In the genomic region with DNA sequence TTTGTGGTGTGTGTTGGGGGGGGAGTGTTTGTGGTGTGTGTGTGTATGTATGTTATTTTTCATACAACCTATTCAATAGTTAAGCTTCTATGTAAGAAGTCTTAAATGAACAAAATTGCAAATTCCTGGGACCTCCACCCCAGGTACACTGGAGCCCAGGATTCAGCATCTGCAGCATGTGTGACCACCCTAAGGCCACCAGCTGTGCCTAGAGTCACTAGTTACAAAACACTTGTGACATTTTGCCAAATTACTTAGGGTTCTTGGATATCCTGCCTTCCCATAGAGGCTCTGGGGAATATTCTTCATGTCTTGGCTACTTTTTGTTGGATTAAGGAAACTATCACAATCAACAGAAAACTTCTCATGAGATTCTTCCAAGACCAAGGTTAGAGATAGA, we compare ENCODE assay signal across 9 mouse cellular contexts. TPM values are rescaled to one million over a fixed set of nuclear protein-coding genes. Genes with fewer than 3 reads are reported as not detected.
DNase-seq lines count a peak whose midpoint lies in the region; ATAC-seq lines count a peak whose summit lies in the region.
"Had no signal": no experiment of that assay in that cellular context is flagged by ENCODE, and none has a peak within 500 bp of the region (broad histone marks: within the 10 kb centered on the region; RNA-seq: fewer than 3 reads in every experiment).

No protein-coding gene starts in this region.

- H3K9me3 ChIP-seq in erythroblast, embryonic 14.5 days (ENCODE audit: control insufficient read depth, low read length) = no peaks in the 10 kb centered on the region; the same call in 1 of the 2 replicates
- H3K9me3 ChIP-seq in liver, embryonic 12.5 days (replicated peaks) = no peaks in the 10 kb centered on the region
- no peaks in the 10 kb centered on the region for H3K9me3 ChIP-seq in liver, embryonic 11.5 days (ENCODE audit: control insufficient read depth, low read length)
- H3K9me3 ChIP-seq in limb, embryonic 13.5 days = no peaks in the 10 kb centered on the region
- no peaks in the 10 kb centered on the region for H3K9me3 ChIP-seq in stomach, embryonic 14.5 days (ENCODE audit: control insufficient read depth, low read depth, low read length)

- H3K27me3 ChIP-seq in erythroblast, embryonic 14.5 days (ENCODE audit: control insufficient read depth) = peaks cover 24% of the 10 kb centered on the region
- H3K27me3 ChIP-seq in liver, embryonic 12.5 days (replicated peaks) = peaks cover 33% of the 10 kb centered on the region
- peaks cover 25% of the 10 kb centered on the region for H3K27me3 ChIP-seq in liver, embryonic 11.5 days (replicated peaks; ENCODE audit: control insufficient read depth, insufficient read depth, low read length)
- peaks cover 48% of the 10 kb centered on the region for H3K27me3 ChIP-seq in limb, embryonic 13.5 days
- no peaks in the 10 kb centered on the region for H3K27me3 ChIP-seq in stomach, embryonic 14.5 days (ENCODE audit: control insufficient read depth, insufficient read depth, low read length)

- no peak overlapping the region for H3K27ac ChIP-seq in liver, embryonic 12.5 days
- H3K27ac ChIP-seq in liver, embryonic 11.5 days (ENCODE audit: low read depth, low read length) = no peak overlapping the region
- H3K27ac ChIP-seq in limb, embryonic 13.5 days = no peak overlapping the region
- no peak overlapping the region for H3K27ac ChIP-seq in stomach, embryonic 14.5 days (ENCODE audit: low read length)

- no peak overlapping the region for H3K9ac ChIP-seq in liver, embryonic 12.5 days
- H3K9ac ChIP-seq in liver, embryonic 11.5 days (ENCODE audit: low read depth, low read length) = no peak overlapping the region
- no peak overlapping the region for H3K9ac ChIP-seq in limb, embryonic 13.5 days
- H3K9ac ChIP-seq in stomach, embryonic 14.5 days (replicated peaks; ENCODE audit: low read depth, low read length) = peak overlapping the region; percentile 61; the same call in 1 of the 2 replicates

- H3K4me3 ChIP-seq in erythroblast, embryonic 14.5 days (replicated peaks) = peak overlapping the region; percentile 43
- H3K4me3 ChIP-seq in liver, embryonic 12.5 days = 0 out of 2 replicates have a peak overlapping the region, but pooled peaks have one; percentile 44
- H3K4me3 ChIP-seq in liver, embryonic 11.5 days (ENCODE audit: low read depth, low read length) = no peak overlapping the region
- peak overlapping the region; percentile 57 for H3K4me3 ChIP-seq in limb, embryonic 13.5 days
- H3K4me3 ChIP-seq in stomach, embryonic 14.5 days (ENCODE audit: low read depth, low read length) = peak overlapping the region; percentile 59

- H3K4me2 ChIP-seq in liver, embryonic 12.5 days = no peak overlapping the region
- no peak overlapping the region for H3K4me2 ChIP-seq in liver, embryonic 11.5 days
- peak overlapping the region; percentile 96 for H3K4me2 ChIP-seq in limb, embryonic 13.5 days (replicated peaks)
- H3K4me2 ChIP-seq in stomach, embryonic 14.5 days (replicated peaks; ENCODE audit: low read depth, low read length) = peak overlapping the region; percentile 54

- ATAC-seq in erythroblast, adult 5-6 weeks (replicated peaks; ENCODE audit: low FRiP score, poor library complexity, severe bottlenecking) = no peak
- ATAC-seq in liver, embryonic 12.5 days = no peak
- no peak for ATAC-seq in liver, embryonic 11.5 days (replicated peaks; ENCODE audit: low FRiP score)
- no peak for ATAC-seq in limb, embryonic 13.5 days (ENCODE audit: low FRiP score, low read depth)
- ATAC-seq in stomach, embryonic 14.5 days (ENCODE audit: insufficient number of reproducible peaks, insufficient read depth, low FRiP score, low read depth) = no peak
- ATAC-seq in megakaryocyte-erythroid progenitor cell, adult 5-6 weeks (replicated peaks; ENCODE audit: low FRiP score, low TSS enrichment, poor library complexity, severe bottlenecking) = no peak

- H3K36me3 ChIP-seq in erythroblast, embryonic 14.5 days (ENCODE audit: control insufficient read depth) = no peaks in the 10 kb centered on the region
- H3K36me3 ChIP-seq in liver, embryonic 12.5 days = no peaks in the 10 kb centered on the region
- no peaks in the 10 kb centered on the region for H3K36me3 ChIP-seq in liver, embryonic 11.5 days (ENCODE audit: control insufficient read depth, insufficient read depth, low read length)
- no peaks in the 10 kb centered on the region for H3K36me3 ChIP-seq in limb, embryonic 13.5 days
- no peaks in the 10 kb centered on the region for H3K36me3 ChIP-seq in stomach, embryonic 14.5 days (ENCODE audit: control insufficient read depth, insufficient read depth, low read length)

- H3K4me1 ChIP-seq in erythroblast, embryonic 14.5 days (ENCODE audit: control insufficient read depth) = no peaks in the 10 kb centered on the region
- no peaks in the 10 kb centered on the region for H3K4me1 ChIP-seq in liver, embryonic 12.5 days
- H3K4me1 ChIP-seq in liver, embryonic 11.5 days (replicated peaks; ENCODE audit: control insufficient read depth, insufficient read depth, low read length) = no peaks in the 10 kb centered on the region; the same call in 1 of the 2 replicates
- peaks cover 19% of the 10 kb centered on the region for H3K4me1 ChIP-seq in limb, embryonic 13.5 days
- H3K4me1 ChIP-seq in stomach, embryonic 14.5 days (ENCODE audit: control insufficient read depth, insufficient read depth, low read length) = no peaks in the 10 kb centered on the region

- no peak for DNase-seq in liver, embryonic 11.5 days (ENCODE audit: low spot score)
- DNase-seq in urinary bladder, adult 2 months (ENCODE audit: low spot score) = no peak
- DNase-seq: kidney, postnatal 25 days had no signal

RNA-seq across cellular contexts. Expression of a gene that starts 1.6 kb away (rescaled TPM):
- polyA plus RNA-seq in erythroblast, embryonic 14.5 days (2012) = not detected in 2 replicates
- total RNA-seq in erythroblast, adult 5-6 weeks (2015; ENCODE audit: low replicate concordance) = not detected in 2 replicates
- not detected in 2 replicates for total RNA-seq in erythroblast, adult 5-6 weeks (2017; ENCODE audit: low replicate concordance)
- polyA plus RNA-seq in liver, embryonic 12.5 days (2016; fragmentation: Nextera tagmentation; extraction: Ambion mirVana) = 1.7 and 2.0 TPM in 2 replicates
- polyA plus RNA-seq in liver, embryonic 11.5 days (2014; fragmentation: Nextera tagmentation; extraction: Ambion mirVana) = 1.1 and 1.5 TPM in 2 replicates
- polyA plus RNA-seq in limb, embryonic 13.5 days (2015; fragmentation: Nextera tagmentation; extraction: Ambion mirVana) = 3.3 and 3.7 TPM in 2 replicates
- 13.1 and 14.5 TPM in 2 replicates for polyA plus RNA-seq in stomach, embryonic 14.5 days (2014; fragmentation: Nextera tagmentation; extraction: Ambion mirVana)
- polyA plus RNA-seq in urinary bladder, adult 2 months (2012; rRNA removed) = 26.2 and 31.1 TPM in 2 replicates
- total RNA-seq in megakaryocyte-erythroid progenitor cell, adult 5-6 weeks (2014; fragmentation: Nextera tagmentation) = not detected in 2 replicates
- total RNA-seq in megakaryocyte-erythroid progenitor cell, adult 5-6 weeks (2017) = not detected in 2 replicates

Comparison
In these comparisons a context has a peak if more than half of its experiments do, and no peak if none do; other contexts are left out.
1. H3K4me2 ChIP-seq: peak in limb, embryonic 13.5 days (single experiment) and stomach, embryonic 14.5 days (single experiment); none in liver, embryonic 12.5 days (single experiment) and liver, embryonic 11.5 days (single experiment).